24 mouse cellular contexts compared by ENCODE assay signal in genomic region chr6:38957246-38957645, GRCm38 (mm10).
"Had no signal": no experiment of that assay in that cellular context is flagged by ENCODE, and none has a peak within 500 bp of the region (broad histone marks: within the 10 kb centered on the region; RNA-seq: fewer than 3 reads in every experiment).

No protein-coding gene starts in this region.

- H3K9ac ChIP-seq: heart, embryonic 12.5 days; hindbrain, embryonic 13.5 days; hindbrain, embryonic 15.5 days; kidney, embryonic 15.5 days; limb, embryonic 13.5 days; limb, embryonic 15.5 days had no signal

- H3K4me3 ChIP-seq: gastrocnemius, adult 2 months; heart, embryonic 10.5 days; heart, embryonic 12.5 days; hindbrain, embryonic 13.5 days; hindbrain, embryonic 15.5 days; kidney, embryonic 15.5 days; limb, embryonic 13.5 days; limb, embryonic 15.5 days; liver, embryonic 12.5 days had no signal

- DNase-seq: gastrocnemius, adult 2 months; gastrocnemius, postnatal 10 days; gastrocnemius, postnatal 25 days; heart, adult 18-20 months; heart, postnatal 10 days; heart, postnatal 36 days; kidney, adult 2 months; kidney, adult 9 months; kidney, postnatal 10 days; kidney, postnatal 36 days; layer of hippocampus, adult 9-11 months; layer of hippocampus, postnatal 36 days; left cerebral cortex, postnatal 4 days had no signal

- ATAC-seq: forebrain, embryonic 16.5 days; hindbrain, postnatal 0 days; intestine, embryonic 16.5 days had no signal

- H3K27me3 ChIP-seq: heart, embryonic 12.5 days; hindbrain, embryonic 15.5 days; limb, embryonic 13.5 days; limb, embryonic 15.5 days had no signal

- H3K9me3 ChIP-seq: heart, embryonic 10.5 days; heart, embryonic 12.5 days; hindbrain, embryonic 13.5 days; hindbrain, embryonic 15.5 days; kidney, embryonic 15.5 days; limb, embryonic 13.5 days; limb, embryonic 15.5 days; liver, embryonic 12.5 days had no signal

- H3K27ac ChIP-seq: gastrocnemius, adult 2 months; heart, embryonic 10.5 days; hindbrain, embryonic 13.5 days; hindbrain, embryonic 15.5 days; hindbrain, postnatal 0 days; kidney, embryonic 15.5 days; limb, embryonic 13.5 days; limb, embryonic 15.5 days; liver, embryonic 12.5 days had no signal

- H3K4me2 ChIP-seq: heart, embryonic 12.5 days; hindbrain, embryonic 13.5 days; hindbrain, embryonic 15.5 days; kidney, embryonic 15.5 days; limb, embryonic 13.5 days; limb, embryonic 15.5 days; liver, embryonic 12.5 days had no signal

- H3K4me1 ChIP-seq: limb, embryonic 13.5 days had no signal

- H3K36me3 ChIP-seq: heart, embryonic 10.5 days; heart, embryonic 12.5 days; hindbrain, embryonic 13.5 days; hindbrain, embryonic 15.5 days; kidney, embryonic 15.5 days; limb, embryonic 13.5 days; limb, embryonic 15.5 days; liver, embryonic 12.5 days had no signal
